Mouse (Mus musculus): ENCODE results near the gene Gm2115. TPM values are rescaled to one million over a fixed set of nuclear protein-coding genes. Genes with fewer than 3 reads are reported as not detected.

Gm2115 gene
- polyA plus RNA-seq, 1 experiment from 2014 or later: 0.83 TPM

DNA sequence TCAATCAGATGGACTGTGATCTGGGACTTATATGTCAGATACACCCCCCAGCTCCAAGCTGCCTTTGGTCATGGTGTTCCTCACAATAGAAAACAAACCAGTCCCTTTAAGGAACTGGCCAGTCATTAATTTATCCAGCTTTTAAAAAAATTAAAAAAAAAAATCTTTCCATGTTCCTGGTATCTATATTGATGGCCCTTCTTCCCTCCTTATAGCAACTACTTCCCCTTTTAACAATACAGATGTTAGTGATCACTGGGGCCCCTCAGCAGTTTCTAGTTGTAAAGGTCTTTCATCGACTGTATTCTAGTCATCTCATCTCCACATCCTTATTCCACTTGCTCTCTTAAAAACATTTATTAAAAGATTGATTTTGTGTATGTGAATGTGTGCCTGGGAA is 82.9 kb downstream of the Gm2115 start:
- no peaks in the 10 kb centered on the region for H3K9me3 ChIP-seq
- no peak overlapping the region for H3K4me3 ChIP-seq
- H3K27ac ChIP-seq: no peak overlapping the region
- 89% methylated on average over 1 of the region's 1 CpGs for WGBS
- no peaks in the 10 kb centered on the region for H3K4me1 ChIP-seq
- H3K9ac ChIP-seq: no peak overlapping the region
- H3K4me2 ChIP-seq (replicated peaks): no peak overlapping the region
- ATAC-seq (ENCODE audit: low FRiP score, low read depth): no peak
- no peaks in the 10 kb centered on the region for H3K27me3 ChIP-seq
- peaks cover 13% of the 10 kb centered on the region; the same call in 1 of the 2 replicates for H3K36me3 ChIP-seq

DNA sequence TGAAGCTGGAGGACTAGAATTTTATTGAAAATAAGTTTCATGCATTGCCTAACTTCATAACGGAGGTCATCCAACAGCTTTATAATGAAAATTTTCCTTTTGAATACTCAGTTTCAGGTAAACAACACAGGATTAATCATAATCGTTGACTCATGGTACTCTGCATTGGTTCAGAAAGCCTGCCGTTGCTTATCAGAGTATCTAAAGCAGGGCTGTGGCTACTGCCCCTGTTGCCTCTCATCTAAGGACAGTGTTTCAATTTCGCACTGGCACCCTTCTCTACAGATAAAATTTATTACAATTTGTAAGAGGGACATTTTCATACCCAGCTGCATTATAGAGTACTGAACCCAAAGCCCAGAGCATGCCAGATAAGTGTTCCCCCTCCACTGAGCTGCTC is 83.7 kb downstream of the Gm2115 start:
- 93% methylated on average over 4 of the region's 4 CpGs for WGBS
- Histone ChIP-seq H3K27ac (no peak overlapping the region), H3K4me1 (no peaks in the 10 kb centered on the region), H3K27me3 (no peaks in the 10 kb centered on the region), H3K36me3 (peaks cover 19% of the 10 kb centered on the region), H3K9ac (no peak overlapping the region), H3K4me2 (replicated peaks) (no peak overlapping the region), H3K9me3 (no peaks in the 10 kb centered on the region), H3K4me3 (no peak overlapping the region)
- ATAC-seq (ENCODE audit: low FRiP score, low read depth): no peak

DNA sequence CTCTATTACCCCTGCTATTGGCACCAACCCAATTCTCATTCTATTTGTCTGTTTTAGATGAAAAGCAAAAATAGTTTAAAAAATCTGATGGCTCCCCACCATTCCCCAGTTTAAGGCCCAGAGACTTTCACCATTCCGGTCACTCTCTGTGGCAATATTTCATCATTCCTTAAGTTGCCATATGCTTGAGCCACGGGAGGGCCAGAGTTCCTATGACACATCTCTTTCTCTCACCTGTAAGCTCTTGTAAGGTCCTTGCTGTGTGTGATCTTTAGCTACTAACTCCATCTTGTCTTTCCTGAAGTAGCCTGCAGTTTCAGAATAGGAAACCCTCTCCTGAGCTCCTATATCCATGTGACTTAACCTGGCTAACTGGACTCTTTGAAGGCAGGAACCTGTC is 90.2 kb downstream of the Gm2115 start:
- Histone ChIP-seq H3K4me3 (no peak overlapping the region), H3K4me1 (no peaks in the 10 kb centered on the region), H3K4me2 (replicated peaks) (no peak overlapping the region), H3K36me3 (peaks cover 38% of the 10 kb centered on the region), H3K9ac (no peak overlapping the region), H3K9me3 (no peaks in the 10 kb centered on the region), H3K27ac (no peak overlapping the region), H3K27me3 (no peaks in the 10 kb centered on the region)
- WGBS: 90% methylated on average over 2 of the region's 2 CpGs
- ATAC-seq (ENCODE audit: low FRiP score, low read depth): no peak

DNA sequence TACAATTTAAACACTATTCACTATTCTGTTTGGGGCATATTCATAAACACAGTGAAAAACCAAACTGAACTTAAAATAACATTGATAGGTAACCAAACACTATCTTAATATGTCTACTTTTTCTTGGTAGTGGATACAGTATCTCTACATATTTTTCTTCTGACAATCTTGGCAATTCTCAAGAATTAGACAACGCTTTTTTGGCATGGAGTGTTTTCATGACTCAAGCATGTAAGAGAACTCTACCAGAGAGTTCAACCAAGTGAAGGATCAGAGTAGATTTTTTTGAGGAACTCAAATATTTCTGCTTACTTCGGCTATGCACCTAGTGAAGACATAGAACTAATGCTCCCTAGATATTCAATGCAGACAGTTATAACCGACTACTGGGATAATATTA is 92.2 kb downstream of the Gm2115 start:
- Histone ChIP-seq H3K36me3 (peaks cover 46% of the 10 kb centered on the region), H3K4me3 (no peak overlapping the region), H3K27ac (no peak overlapping the region), H3K4me2 (replicated peaks) (no peak overlapping the region), H3K9ac (no peak overlapping the region), H3K9me3 (no peaks in the 10 kb centered on the region), H3K27me3 (no peaks in the 10 kb centered on the region), H3K4me1 (no peaks in the 10 kb centered on the region)
- 91% methylated on average over 3 of the region's 3 CpGs for WGBS
- ATAC-seq (ENCODE audit: low FRiP score, low read depth): no peak

DNA sequence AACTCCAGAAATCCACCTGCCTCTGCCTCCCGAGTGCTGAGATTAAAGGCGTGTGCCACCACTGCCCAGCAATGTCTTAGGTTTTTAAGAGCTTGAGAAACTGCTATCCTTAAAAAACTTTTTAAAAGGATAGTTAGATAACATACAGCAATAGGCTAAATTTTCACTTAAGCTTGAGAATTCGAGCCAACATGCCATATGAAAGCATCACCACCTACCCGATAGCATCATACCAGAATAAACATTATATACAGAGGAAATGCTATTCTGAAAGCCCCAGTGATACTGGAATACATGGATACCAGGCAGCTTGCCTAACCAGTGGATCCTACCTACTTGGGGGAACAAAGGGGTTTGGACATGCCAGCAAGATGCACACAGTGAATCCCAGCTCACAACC is 95.0 kb downstream of the Gm2115 start:
- no peak overlapping the region for H3K9ac ChIP-seq
- H3K4me3 ChIP-seq: no peak overlapping the region
- 97% methylated on average over 4 of the region's 4 CpGs for WGBS
- no peak overlapping the region for H3K4me2 ChIP-seq (replicated peaks)
- no peaks in the 10 kb centered on the region for H3K9me3 ChIP-seq
- no peak for ATAC-seq (ENCODE audit: low FRiP score, low read depth)
- no peaks in the 10 kb centered on the region for H3K4me1 ChIP-seq
- no peaks in the 10 kb centered on the region for H3K27me3 ChIP-seq
- no peak overlapping the region for H3K27ac ChIP-seq
- peaks cover 30% of the 10 kb centered on the region for H3K36me3 ChIP-seq

DNA sequence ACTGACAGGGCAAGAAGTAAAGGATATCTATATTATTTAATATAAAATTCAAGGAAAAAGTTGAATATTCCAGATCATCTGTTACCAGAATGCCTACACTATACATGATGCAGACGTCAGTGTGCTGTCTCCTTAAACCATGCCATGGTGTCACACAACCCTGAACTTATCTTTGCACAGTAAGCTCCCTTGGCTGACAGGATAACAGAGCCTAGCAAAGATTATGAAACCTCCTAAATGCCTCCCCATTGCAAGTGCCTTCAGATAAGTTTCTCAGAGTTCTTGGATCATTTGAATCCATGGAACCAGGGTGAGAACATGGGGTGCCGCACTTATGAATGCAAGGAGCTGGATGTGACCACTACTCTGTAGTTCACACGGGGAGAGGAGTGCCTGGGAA is 103.1 kb downstream of the Gm2115 start:
- Histone ChIP-seq H3K36me3 (peaks cover 35% of the 10 kb centered on the region), H3K27me3 (no peaks in the 10 kb centered on the region), H3K4me2 (replicated peaks) (no peak overlapping the region), H3K27ac (no peak overlapping the region), H3K4me1 (no peaks in the 10 kb centered on the region), H3K9ac (no peak overlapping the region), H3K4me3 (no peak overlapping the region), H3K9me3 (no peaks in the 10 kb centered on the region)
- ATAC-seq (ENCODE audit: low FRiP score, low read depth): no peak
- 95% methylated on average over 3 of the region's 3 CpGs for WGBS

Other genes starting within 250 kb of the Gm2115 start
- gene Arnt2, start 118.8 kb upstream of the Gm2115 start, polyA plus RNA-seq (2015; fragmentation: Nextera tagmentation; extraction: Ambion mirVana): 14.5 and 15.9 TPM in 2 replicates
- gene Fah, start 77.8 kb downstream of the Gm2115 start, polyA plus RNA-seq (2015; fragmentation: Nextera tagmentation; extraction: Ambion mirVana): 2.9 and 3.8 TPM in 2 replicates
- gene Zfand6, start 161.0 kb downstream of the Gm2115 start, polyA plus RNA-seq (2015; fragmentation: Nextera tagmentation; extraction: Ambion mirVana): 180 and 184 TPM in 2 replicates

Data from limb, embryonic 13.5 days (tissue).